Mouse (Mus musculus) ES-Bruce4 (cell line): ENCODE measurements around the gene Icam1.
"Not testable (repeated sequence)": the region's sequence is repeated elsewhere in the genome, so short reads cannot be mapped to it uniquely, and the experiment has no call there.

ENCODE experiments used
- CTCF ChIP-seq: IDR thresholded peaks from one replicate; pipeline ENCODE4 v1.8.1; 2011; ENCODE audit warnings: low read depth, low read length
- EP300 ChIP-seq: IDR thresholded peaks from 2 replicates; pipeline ENCODE4 v1.6.1; 2011; ENCODE audit warnings: low read depth, low read length; ENCODE audit not compliant: insufficient read depth

- not testable (repeated sequence) for TF ChIP-seq EP300, CTCF
These were observed 4.7 kb upstream of the Icam1 start for GRCm38 (mm10) chr9:21010939-21011541.
